9 mouse cellular contexts compared by ENCODE assay signal in genomic region chr8:70268799-70269565, GRCm38 (mm10). TPM values are rescaled to one million over a fixed set of nuclear protein-coding genes. Genes with fewer than 3 reads are reported as not detected.
DNase-seq lines count a peak whose midpoint lies in the region; TF ChIP-seq lines count a peak whose summit lies in the region.
"Had no signal": no experiment of that assay in that cellular context is flagged by ENCODE, and none has a peak within 500 bp of the region (broad histone marks: within the 10 kb centered on the region; RNA-seq: fewer than 3 reads in every experiment).

No protein-coding gene starts in this region.

- H3K27me3 ChIP-seq in testis, adult 2 months (ENCODE audit: control insufficient read depth, insufficient read depth, low read length) = no peaks in the 10 kb centered on the region
- H3K27me3 ChIP-seq: stomach, embryonic 15.5 days had no signal

- H3K4me1 ChIP-seq in testis, adult 2 months (ENCODE audit: control insufficient read depth, insufficient read depth, low read length) = peaks cover 7% of the 10 kb centered on the region
- H3K4me1 ChIP-seq: stomach, embryonic 15.5 days had no signal

- peak; percentile 52 for TF ChIP-seq CTCF in gastrocnemius, adult 2 months (IDR thresholded peaks at IDR 0.05)
- TF ChIP-seq CTCF in testis, adult 2 months (IDR thresholded peaks at IDR 0.05; ENCODE audit: control insufficient read depth, insufficient read depth, insufficient replicate concordance, low read depth, low read length) = peak; percentile 22; the same call in 1 of the 2 replicates

- no peak overlapping the region for H3K4me3 ChIP-seq in gastrocnemius, adult 2 months
- H3K4me3 ChIP-seq in testis, adult 2 months (ENCODE audit: control insufficient read depth, low read depth, low read length) = no peak overlapping the region
- H3K4me3 ChIP-seq: stomach, embryonic 15.5 days had no signal

- TF ChIP-seq POLR2A in testis, adult 2 months (IDR thresholded peaks at IDR 0.05; ENCODE audit: control insufficient read depth, low read depth, low read length) = no peak

- DNase-seq in gastrocnemius, adult 2 months = no peak
- DNase-seq in gastrocnemius, postnatal 4 days (ENCODE audit: low spot score in 2 of 2) = no peak
- no peak for DNase-seq in testis, postnatal 14 days (ENCODE audit: low spot score)
- peak; percentile 59 for DNase-seq in kidney, postnatal 10 days
- DNase-seq in lung, postnatal 25 days (ENCODE audit: low spot score) = peak; percentile 46
- DNase-seq in thymus, postnatal 25 days = peak; percentile 44
- no peak for DNase-seq in cerebellum, adult 9-11 months

- H3K36me3 ChIP-seq in testis, adult 2 months (ENCODE audit: control insufficient read depth, insufficient read depth, low read length) = peaks cover 2% of the 10 kb centered on the region; the same call in 1 of the 2 replicates

- intact Hi-C loops in gastrocnemius, adult 2 months (cut with DNase I) = no loop called here

- H3K27ac ChIP-seq in gastrocnemius, adult 2 months = 0 out of 2 replicates have a peak overlapping the region, but pooled peaks have one; percentile 35
- H3K27ac ChIP-seq in testis, adult 2 months (ENCODE audit: control insufficient read depth, insufficient read depth, low read depth, low read length) = no peak overlapping the region
- H3K27ac ChIP-seq: stomach, embryonic 15.5 days had no signal

RNA-seq across cellular contexts. Expression of gene Homer3, which starts 13.6 kb away (rescaled TPM):
- 1 to 10 TPM; 3.8 to 4.3 TPM for total RNA-seq in gastrocnemius, adult 2 months (2021)
- total RNA-seq in gastrocnemius, postnatal 4 days (2021) = 10 to 100 TPM; 23.2 to 24.3 TPM
- 7.3 and 9.8 TPM in 2 replicates for polyA plus RNA-seq in testis, adult 2 months (2012; rRNA removed)

RNA-seq across cellular contexts. Expression of gene Ddx49, which starts 33.3 kb away (rescaled TPM):
- total RNA-seq in gastrocnemius, adult 2 months (2021) = 10 to 100 TPM; 29.9 to 30.0 TPM
- 10 to 100 TPM; 42.8 to 42.9 TPM for total RNA-seq in gastrocnemius, postnatal 4 days (2021)
- polyA plus RNA-seq in testis, adult 2 months (2012; rRNA removed) = 95.5 and 101 TPM in 2 replicates

RNA-seq across cellular contexts. Expression of gene Cope, which starts 33.3 kb away (rescaled TPM):
- 100 to 1,000 TPM; 118 to 128 TPM for total RNA-seq in gastrocnemius, adult 2 months (2021)
- 100 to 1,000 TPM; 168 to 177 TPM for total RNA-seq in gastrocnemius, postnatal 4 days (2021)
- 102 and 115 TPM in 2 replicates for polyA plus RNA-seq in testis, adult 2 months (2012; rRNA removed)

RNA-seq across cellular contexts. Expression of gene Armc6, which starts 34.7 kb away (rescaled TPM):
- 1 to 10 TPM; 7.6 to 9.7 TPM for total RNA-seq in gastrocnemius, adult 2 months (2021)
- total RNA-seq in gastrocnemius, postnatal 4 days (2021) = 10 to 100 TPM; 16.1 to 16.4 TPM
- 5.4 and 5.5 TPM in 2 replicates for polyA plus RNA-seq in testis, adult 2 months (2012; rRNA removed)

RNA-seq across cellular contexts. Expression of gene Sugp2, which starts 35.0 kb away (rescaled TPM):
- 10 to 100 TPM; 41.8 to 50.7 TPM for total RNA-seq in gastrocnemius, adult 2 months (2021)
- total RNA-seq in gastrocnemius, postnatal 4 days (2021) = 10 to 100 TPM; 49.1 to 52.6 TPM
- polyA plus RNA-seq in testis, adult 2 months (2012; rRNA removed) = 206 and 208 TPM in 2 replicates

Comparison
In these comparisons a context has a peak if more than half of its experiments do, and no peak if none do; other contexts are left out.
1. RNA of gene Homer3, which starts 13.6 kb away (total RNA-seq): 23.2 to 24.3 TPM in gastrocnemius, postnatal 4 days; 3.8 to 4.3 TPM in gastrocnemius, adult 2 months; every median in the first group is over 4 times any median in the second.
2. DNase-seq: peak in kidney, postnatal 10 days (single experiment), lung, postnatal 25 days (single experiment) and thymus, postnatal 25 days (single experiment); none in gastrocnemius, adult 2 months (single experiment), gastrocnemius, postnatal 4 days (0 of 2), testis, postnatal 14 days (single experiment) and cerebellum, adult 9-11 months (single experiment).